Mouse (Mus musculus) hindbrain, embryonic 11.5 days (tissue): ENCODE measurements at regions not wholly inside any gene's neighbourhood (a gene's known extent, or its start where the extent isn't known, plus 50 kb on each side); places are given as distances from the start of the nearest gene placed in this dataset.
"Not testable (repeated sequence)": the region's sequence is repeated elsewhere in the genome, so short reads cannot be mapped to it uniquely, and the experiment has no call there.

Experiments
- ATAC-seq: fragments of 200-750 bp; cut with Nextera tagmentation; 2 replicates; pipeline ENCODE4 v1.8.0; 2017; ENCODE audit warnings: mild to moderate bottlenecking, moderate TSS enrichment, moderate library complexity; ENCODE audit not compliant: low FRiP score
- DNase-seq: peaks from one replicate; pipeline ENCODE4 v3.0.0-alpha.2; 2015; ENCODE audit warnings: low spot score
- H3K27ac ChIP-seq: fragments of 300-500 bp; sonication (generic); 2 replicates; pipeline ENCODE4 v1.5.1; 2014; ENCODE audit warnings: mild to moderate bottlenecking, low read depth, low read length
- H3K27me3 ChIP-seq: fragments of 300-500 bp; sonication (generic); 2 replicates; pipeline ENCODE4 v1.6.1; 2014; ENCODE audit warnings: mild to moderate bottlenecking, low read length, moderate library complexity, mixed read lengths; ENCODE audit not compliant: control insufficient read depth, insufficient read depth
- H3K36me3 ChIP-seq: fragments of 300-500 bp; sonication (generic); 2 replicates; pipeline ENCODE4 v1.6.1; 2014; ENCODE audit warnings: mild to moderate bottlenecking, low read length, moderate library complexity, mixed read lengths; ENCODE audit not compliant: control insufficient read depth, insufficient read depth
- H3K4me1 ChIP-seq: fragments of 300-500 bp; sonication (generic); replicated peaks from 2 replicates; pipeline ENCODE4 v1.6.1; 2014; ENCODE audit warnings: low read length, mixed read lengths; ENCODE audit not compliant: control insufficient read depth, insufficient read depth
- H3K4me2 ChIP-seq: fragments of 300-500 bp; sonication (generic); replicated peaks from 2 replicates; pipeline ENCODE4 v1.6.1; 2014; ENCODE audit warnings: mild to moderate bottlenecking, low read depth, low read length
- H3K4me3 ChIP-seq: fragments of 300-500 bp; sonication (generic); 2 replicates; pipeline ENCODE4 v1.5.1; 2014; ENCODE audit warnings: low read depth, low read length
- H3K9ac ChIP-seq: fragments of 300-500 bp; sonication (generic); 2 replicates; pipeline ENCODE4 v1.6.1; 2014; ENCODE audit warnings: low read depth, low read length
- H3K9me3 ChIP-seq: fragments of 300-500 bp; sonication (generic); 2 replicates; pipeline ENCODE4 v1.6.1; 2016; ENCODE audit warnings: low read length; ENCODE audit not compliant: control insufficient read depth
- WGBS: fragments of 180-500 bp; shearing (Covaris S2); extraction: QIAGEN DNeasy Blood & Tissue Kit; methylation state at CpG from one replicate; pipeline ENCODE4 v1.1.7; 2014; 5-methylcytosine and 5-hydroxymethylcytosine counted together

- Histone ChIP-seq H3K4me3 (no peak overlapping the region), H3K27me3 (no peaks in the 10 kb centered on the region), H3K4me1 (no peaks in the 10 kb centered on the region), H3K9me3 (no peaks in the 10 kb centered on the region), H3K9ac (no peak overlapping the region), H3K4me2 (no peak overlapping the region), H3K27ac (no peak overlapping the region), H3K36me3 (no peaks in the 10 kb centered on the region)
- ATAC-seq (no peak), DNase-seq (no peak)
- 77% methylated on average over 6 of the region's 6 CpGs for WGBS
Measured at GRCm38 (mm10) chr8:103779658-103780057, 321.8 kb upstream of the Cdh5 start.

GRCm38 (mm10) chr8:103788308-103788707 lies 313.1 kb upstream of the Cdh5 start:
- H3K27me3 ChIP-seq = no peaks in the 10 kb centered on the region
- no peak overlapping the region for H3K4me2 ChIP-seq
- DNase-seq (no peak), ATAC-seq (no peak)
- no peak overlapping the region for H3K4me3 ChIP-seq
- H3K27ac ChIP-seq = no peak overlapping the region
- WGBS = 80% methylated on average over 3 of the region's 3 CpGs
- H3K9ac ChIP-seq = no peak overlapping the region
- no peaks in the 10 kb centered on the region for H3K4me1 ChIP-seq
- no peaks in the 10 kb centered on the region for H3K9me3 ChIP-seq
- no peaks in the 10 kb centered on the region for H3K36me3 ChIP-seq

GRCm38 (mm10) chr8:103793331-103793730 lies 308.1 kb upstream of the Cdh5 start:
- WGBS = 94% methylated on average over 1 of the region's 1 CpGs
- ATAC-seq (no peak), DNase-seq (no peak)
- Histone ChIP-seq H3K27me3 (no peaks in the 10 kb centered on the region), H3K4me1 (no peaks in the 10 kb centered on the region), H3K27ac (no peak overlapping the region), H3K36me3 (no peaks in the 10 kb centered on the region), H3K9ac (no peak overlapping the region), H3K9me3 (no peaks in the 10 kb centered on the region), H3K4me2 (no peak overlapping the region), H3K4me3 (no peak overlapping the region)

DNA sequence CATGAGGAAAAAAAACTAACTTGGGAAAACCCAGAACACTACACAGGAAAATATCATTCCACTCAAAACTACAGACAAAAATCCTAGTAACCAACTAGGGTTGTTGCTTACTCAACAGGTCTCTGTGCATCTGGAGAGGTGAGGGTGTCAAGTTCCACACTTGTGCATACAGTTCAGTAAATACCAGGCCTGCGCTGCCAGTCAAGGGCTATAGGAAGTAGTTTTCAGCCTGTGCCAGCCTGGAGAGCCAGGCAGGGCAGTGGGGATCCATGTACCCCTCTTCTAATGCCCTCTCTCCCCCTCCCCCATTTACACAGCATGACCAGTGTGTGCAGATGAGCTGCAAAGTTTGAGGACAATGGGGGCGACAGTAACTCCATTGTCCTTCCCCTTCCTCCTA lies 302.8 kb upstream of the Cdh5 start:
- H3K9ac ChIP-seq, ATAC-seq, H3K4me1 ChIP-seq, H3K27me3 ChIP-seq, H3K36me3 ChIP-seq, H3K27ac ChIP-seq, DNase-seq, H3K9me3 ChIP-seq, H3K4me2 ChIP-seq, H3K4me3 ChIP-seq: not testable (repeated sequence)
- 72% methylated on average over 2 of the region's 2 CpGs for WGBS

DNA sequence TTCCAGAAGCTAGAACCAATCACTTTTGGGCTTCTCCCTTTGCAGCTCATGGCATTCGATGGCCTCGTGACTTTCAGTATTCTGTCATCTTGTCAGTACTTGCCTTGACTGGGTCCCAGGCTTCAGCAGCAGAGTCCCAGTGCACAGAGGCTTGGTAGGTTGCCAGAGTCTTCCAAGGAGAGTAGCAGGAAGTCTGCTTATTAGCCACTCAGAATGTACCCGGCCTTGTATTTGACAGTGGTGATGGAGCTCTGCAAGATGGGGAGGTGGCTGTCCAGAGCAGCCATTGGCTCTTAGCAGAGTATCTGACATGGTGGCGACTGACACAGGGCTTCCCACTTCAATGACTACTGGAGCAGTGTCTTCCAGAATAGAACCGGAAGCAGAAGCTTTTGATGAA lies 293.3 kb upstream of the Cdh5 start:
- 76% methylated on average over 5 of the region's 5 CpGs for WGBS
- Histone ChIP-seq H3K4me2 (no peak overlapping the region), H3K36me3 (no peaks in the 10 kb centered on the region), H3K4me1 (no peaks in the 10 kb centered on the region), H3K27me3 (no peaks in the 10 kb centered on the region), H3K27ac (no peak overlapping the region), H3K4me3 (no peak overlapping the region), H3K9ac (no peak overlapping the region), H3K9me3 (no peaks in the 10 kb centered on the region)
- ATAC-seq (peak; percentile 21; the same call in 1 of the 2 replicates), DNase-seq (no peak)

DNA sequence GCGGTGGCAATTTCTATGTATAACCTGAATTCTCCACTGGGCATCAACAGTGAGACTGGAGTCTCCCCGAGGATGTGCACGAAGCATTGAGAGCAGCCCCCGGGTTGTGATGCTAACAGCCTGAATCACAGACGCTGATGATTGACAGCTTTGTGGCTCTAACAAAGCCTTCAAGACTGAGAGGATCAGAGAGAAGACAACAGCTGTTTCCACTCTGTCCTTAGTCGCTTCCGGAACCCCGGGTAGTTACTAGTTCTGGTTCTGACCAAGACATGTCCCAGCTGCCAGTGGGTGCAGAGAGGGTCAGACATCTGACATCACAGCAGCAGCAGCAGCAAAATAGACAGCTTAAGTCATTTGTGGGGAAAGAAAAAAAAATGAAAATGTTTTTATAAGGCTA lies 292.8 kb upstream of the Cdh5 start:
- Histone ChIP-seq H3K27me3 (no peaks in the 10 kb centered on the region), H3K4me1 (no peaks in the 10 kb centered on the region), H3K36me3 (no peaks in the 10 kb centered on the region), H3K4me2 (no peak overlapping the region), H3K9me3 (no peaks in the 10 kb centered on the region), H3K9ac (no peak overlapping the region), H3K27ac (no peak overlapping the region), H3K4me3 (no peak overlapping the region)
- DNase-seq (peak; percentile 24), ATAC-seq (peak; percentile 56)
- WGBS = 53% methylated on average over 8 of the region's 8 CpGs

GRCm38 (mm10) chr8:103809140-103809539 lies 292.3 kb upstream of the Cdh5 start:
- no peaks in the 10 kb centered on the region for H3K27me3 ChIP-seq
- no peak overlapping the region for H3K4me3 ChIP-seq
- no peaks in the 10 kb centered on the region for H3K36me3 ChIP-seq
- H3K4me1 ChIP-seq = no peaks in the 10 kb centered on the region
- no peak for ATAC-seq
- no peak overlapping the region for H3K9ac ChIP-seq
- H3K4me2 ChIP-seq = no peak overlapping the region
- peak; percentile 50 for DNase-seq
- H3K9me3 ChIP-seq = no peaks in the 10 kb centered on the region
- WGBS = 65% methylated on average over 7 of the region's 7 CpGs
- no peak overlapping the region for H3K27ac ChIP-seq

GRCm38 (mm10) chr8:103813954-103814591 lies 287.4 kb upstream of the Cdh5 start:
- no peak for DNase-seq
- Histone ChIP-seq H3K9ac (no peak overlapping the region), H3K4me1 (no peaks in the 10 kb centered on the region), H3K27ac (no peak overlapping the region), H3K9me3 (no peaks in the 10 kb centered on the region), H3K4me3 (no peak overlapping the region), H3K27me3 (no peaks in the 10 kb centered on the region), H3K36me3 (no peaks in the 10 kb centered on the region), H3K4me2 (no peak overlapping the region)
- ATAC-seq = no peak
- 66% methylated on average over 10 of the region's 10 CpGs for whole genome bisulfite sequencing

DNA sequence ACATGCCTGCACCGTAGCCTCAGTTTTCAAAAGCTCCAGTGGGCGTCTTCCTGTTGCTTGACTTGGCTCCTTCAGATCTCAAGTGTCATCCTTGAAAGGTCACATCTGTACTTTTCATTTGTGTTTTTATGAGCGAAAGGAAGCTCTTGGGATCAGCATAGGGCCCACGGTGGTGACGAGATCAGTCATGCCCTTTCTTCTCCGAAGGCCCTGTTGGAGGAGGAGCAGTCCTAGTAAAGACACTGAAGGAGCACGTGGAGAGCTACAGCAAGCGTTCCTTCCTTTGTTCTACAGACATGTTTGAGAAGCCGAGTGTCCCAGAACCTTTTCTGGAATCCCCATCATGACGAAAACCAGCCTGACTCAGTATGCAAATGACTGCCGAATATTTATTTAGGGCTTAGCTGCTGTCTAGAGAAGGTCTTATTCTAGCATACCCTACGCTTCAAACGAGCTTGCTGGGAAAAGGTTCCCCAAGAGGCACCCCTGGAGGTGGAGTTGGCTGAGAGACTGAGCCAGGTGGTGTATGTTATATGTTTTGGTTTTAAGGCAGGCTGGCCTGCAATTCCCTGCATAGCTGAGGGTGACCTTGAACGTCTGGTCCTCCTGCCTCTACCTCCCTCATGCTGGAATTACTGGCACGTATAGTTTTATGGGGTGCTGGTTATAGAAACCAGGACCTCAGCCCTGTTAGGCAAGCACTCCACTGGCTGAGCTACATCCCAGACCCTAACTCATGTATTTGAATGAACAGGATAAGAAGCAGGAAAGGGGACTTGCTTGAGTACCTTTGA lies 285.1 kb upstream of the Cdh5 start:
- DNase-seq = no peak
- Histone ChIP-seq H3K4me3 (no peak overlapping the region), H3K9ac (no peak overlapping the region), H3K36me3 (no peaks in the 10 kb centered on the region), H3K4me1 (no peaks in the 10 kb centered on the region), H3K9me3 (no peaks in the 10 kb centered on the region), H3K27ac (no peak overlapping the region), H3K4me2 (no peak overlapping the region), H3K27me3 (no peaks in the 10 kb centered on the region)
- 79% methylated on average over 15 of the region's 15 CpGs for WGBS
- no peak for ATAC-seq
